27 mouse cellular contexts compared by ENCODE assay signal in genomic region chr14:118168776-118169175, GRCm38 (mm10). TPM values are rescaled to one million over a fixed set of nuclear protein-coding genes. Genes with fewer than 3 reads are reported as not detected.
DNase-seq lines count a peak whose midpoint lies in the region; ATAC-seq and TF ChIP-seq lines count a peak whose summit lies in the region.
"Had no signal": no experiment of that assay in that cellular context is flagged by ENCODE, and none has a peak within 500 bp of the region (broad histone marks: within the 10 kb centered on the region; RNA-seq: fewer than 3 reads in every experiment).

No protein-coding gene starts in this region.

- no peaks in the 10 kb centered on the region for H3K9me3 ChIP-seq in liver, embryonic 14.5 days (ENCODE audit: control insufficient read depth, low read length)
- H3K9me3 ChIP-seq in liver, postnatal 0 days (ENCODE audit: low read length) = no peaks in the 10 kb centered on the region
- H3K9me3 ChIP-seq in ES-Bruce4 (replicated peaks; ENCODE audit: control insufficient read depth, insufficient read depth, low read length, poor library complexity, severe bottlenecking) = peaks cover 5% of the 10 kb centered on the region; the same call in 1 of the 2 replicates
- H3K9me3 ChIP-seq in neural tube, embryonic 15.5 days (replicated peaks) = no peaks in the 10 kb centered on the region
- H3K9me3 ChIP-seq: embryonic facial prominence, embryonic 12.5 days; embryonic facial prominence, embryonic 15.5 days; forebrain, embryonic 15.5 days; G1E; heart, embryonic 13.5 days; hindbrain, embryonic 12.5 days; hindbrain, embryonic 15.5 days; intestine, embryonic 15.5 days had no signal

- intact Hi-C loops in left cerebral cortex, postnatal 10 days (cut with DNase I) = no loop called here

- no peak overlapping the region for H3K27ac ChIP-seq in liver, embryonic 14.5 days
- no peak overlapping the region for H3K27ac ChIP-seq in liver, postnatal 0 days (ENCODE audit: low read depth)
- no peak overlapping the region for H3K27ac ChIP-seq in ES-Bruce4 (ENCODE audit: insufficient read depth, low read length)
- H3K27ac ChIP-seq in neural tube, embryonic 15.5 days (replicated peaks) = no peak overlapping the region
- H3K27ac ChIP-seq: embryonic facial prominence, embryonic 12.5 days; embryonic facial prominence, embryonic 15.5 days; forebrain, embryonic 15.5 days; heart, embryonic 13.5 days; hindbrain, embryonic 12.5 days; hindbrain, embryonic 15.5 days; intestine, embryonic 15.5 days had no signal

- no peaks in the 10 kb centered on the region for H3K36me3 ChIP-seq in liver, embryonic 14.5 days (replicated peaks; ENCODE audit: control insufficient read depth, insufficient read depth, low read depth)
- H3K36me3 ChIP-seq in liver, postnatal 0 days (replicated peaks; ENCODE audit: insufficient read depth, low read length) = 0 out of 2 replicates have a peak, but pooled peaks cover 4% of the 10 kb centered on the region
- H3K36me3 ChIP-seq in ES-Bruce4 (ENCODE audit: control insufficient read depth, insufficient read depth, low read length, poor library complexity, severe bottlenecking) = no peaks in the 10 kb centered on the region
- peaks cover 12% of the 10 kb centered on the region for H3K36me3 ChIP-seq in neural tube, embryonic 15.5 days
- H3K36me3 ChIP-seq: intestine, embryonic 15.5 days had no signal

- peak; percentile 21 for TF ChIP-seq CTCF in liver, embryonic 14.5 days (IDR thresholded peaks at IDR 0.05; ENCODE audit: low read depth)
- no peak for TF ChIP-seq CTCF in liver, postnatal 0 days (IDR thresholded peaks at IDR 0.05; ENCODE audit: low read depth)
- TF ChIP-seq CTCF in ES-Bruce4 (IDR thresholded peaks at IDR 0.05; ENCODE audit: low read depth, low read length) = peak; percentile 20

- DNase-seq in liver, embryonic 14.5 days (ENCODE audit: low read depth in 3 of 3, low spot score in 3 of 3) = no peak
- no peak for DNase-seq in liver, postnatal 0 days
- DNase-seq in R1 (ENCODE audit: low read depth, low spot score) = peak; percentile 94
- no peak for DNase-seq in left cerebral cortex, postnatal 10 days (ENCODE audit: extremely low spot score in 1 of 2, low spot score in 2 of 2)
- no peak for DNase-seq in lung, adult 18-20 months
- DNase-seq: adrenal gland, adult 8-10 months; adrenal gland, postnatal 25 days; cerebellum, adult 18-20 months; cerebellum, adult 9-10 months; cerebellum, postnatal 14 days; gastrocnemius, postnatal 25 days; heart, adult 18-20 months; heart, postnatal 14 days; heart, postnatal 4 days; kidney, adult 11 months had no signal

- TF ChIP-seq POLR2A in ES-Bruce4 (IDR thresholded peaks at IDR 0.05; ENCODE audit: insufficient read depth, low read length) = no peak

- no peak for TF ChIP-seq EP300 in liver, embryonic 14.5 days (IDR thresholded peaks at IDR 0.05; ENCODE audit: low read depth)
- TF ChIP-seq EP300 in liver, postnatal 0 days (IDR thresholded peaks at IDR 0.05; ENCODE audit: low read depth) = no peak
- TF ChIP-seq EP300 in ES-Bruce4 (IDR thresholded peaks at IDR 0.05; ENCODE audit: insufficient read depth, low read depth, low read length) = no peak

- 79% methylated on average over 4 of the region's 4 CpGs for WGBS in liver, embryonic 14.5 days (ENCODE audit: insufficient replicate concordance)
- 86% methylated on average over 4 of the region's 4 CpGs for WGBS in liver, postnatal 0 days (ENCODE audit: insufficient replicate concordance)
- WGBS in neural tube, embryonic 15.5 days = 95% methylated on average over 4 of the region's 4 CpGs

- H3K9ac ChIP-seq in liver, embryonic 14.5 days (replicated peaks) = no peak overlapping the region
- H3K9ac ChIP-seq in liver, postnatal 0 days (replicated peaks) = no peak overlapping the region
- H3K9ac ChIP-seq in ES-Bruce4 (ENCODE audit: low read depth, poor library complexity, severe bottlenecking) = no peak overlapping the region
- H3K9ac ChIP-seq in neural tube, embryonic 15.5 days (replicated peaks) = no peak overlapping the region
- H3K9ac ChIP-seq: embryonic facial prominence, embryonic 12.5 days; embryonic facial prominence, embryonic 15.5 days; forebrain, embryonic 15.5 days; heart, embryonic 13.5 days; hindbrain, embryonic 12.5 days; hindbrain, embryonic 15.5 days; intestine, embryonic 15.5 days had no signal

- H3K27me3 ChIP-seq in liver, embryonic 14.5 days (ENCODE audit: control insufficient read depth, insufficient read depth, low read length) = no peaks in the 10 kb centered on the region
- no peaks in the 10 kb centered on the region for H3K27me3 ChIP-seq in liver, postnatal 0 days (ENCODE audit: insufficient read depth, low read length)
- H3K27me3 ChIP-seq in ES-Bruce4 (ENCODE audit: control insufficient read depth, insufficient read depth, low read length, poor library complexity, severe bottlenecking) = no peaks in the 10 kb centered on the region
- no peaks in the 10 kb centered on the region for H3K27me3 ChIP-seq in neural tube, embryonic 15.5 days (replicated peaks)
- H3K27me3 ChIP-seq: embryonic facial prominence, embryonic 12.5 days; embryonic facial prominence, embryonic 15.5 days; forebrain, embryonic 15.5 days; heart, embryonic 13.5 days; hindbrain, embryonic 12.5 days; hindbrain, embryonic 15.5 days; intestine, embryonic 15.5 days; Patski had no signal

- no peak for ATAC-seq in liver, embryonic 14.5 days (ENCODE audit: insufficient read depth)
- ATAC-seq in liver, postnatal 0 days = no peak
- no peak for ATAC-seq in neural tube, embryonic 15.5 days (ENCODE audit: low FRiP score)
- ATAC-seq: activated CD4-positive, CD25-positive, alpha-beta regulatory T cell, adult 4 months; forebrain, embryonic 15.5 days; intestine, embryonic 15.5 days; Patski had no signal

- H3K4me2 ChIP-seq in liver, embryonic 14.5 days (ENCODE audit: low read depth) = no peak overlapping the region
- H3K4me2 ChIP-seq in liver, postnatal 0 days (ENCODE audit: low read depth, low read length) = no peak overlapping the region
- no peak overlapping the region for H3K4me2 ChIP-seq in neural tube, embryonic 15.5 days
- H3K4me2 ChIP-seq: embryonic facial prominence, embryonic 12.5 days; embryonic facial prominence, embryonic 15.5 days; forebrain, embryonic 15.5 days; heart, embryonic 13.5 days; hindbrain, embryonic 12.5 days; hindbrain, embryonic 15.5 days; intestine, embryonic 15.5 days had no signal

- H3K4me1 ChIP-seq in liver, embryonic 14.5 days (replicated peaks; ENCODE audit: control insufficient read depth in 2 of 2, insufficient read depth in 2 of 2, low read length in 1 of 2) = no peaks in the 10 kb centered on the region
- no peaks in the 10 kb centered on the region for H3K4me1 ChIP-seq in liver, postnatal 0 days (ENCODE audit: insufficient read depth)
- no peaks in the 10 kb centered on the region for H3K4me1 ChIP-seq in ES-Bruce4 (ENCODE audit: control insufficient read depth, insufficient read depth, low read length)
- no peaks in the 10 kb centered on the region for H3K4me1 ChIP-seq in neural tube, embryonic 15.5 days
- H3K4me1 ChIP-seq: embryonic facial prominence, embryonic 12.5 days; embryonic facial prominence, embryonic 15.5 days; forebrain, embryonic 15.5 days; heart, embryonic 13.5 days; hindbrain, embryonic 12.5 days; hindbrain, embryonic 15.5 days; intestine, embryonic 15.5 days had no signal

- no peak overlapping the region for H3K4me3 ChIP-seq in liver, embryonic 14.5 days (ENCODE audit: insufficient read depth in 1 of 2, low read depth in 2 of 2, low read length in 2 of 2)
- H3K4me3 ChIP-seq in liver, postnatal 0 days (ENCODE audit: low read depth, low read length) = no peak overlapping the region
- H3K4me3 ChIP-seq in ES-Bruce4 (ENCODE audit: low read depth, low read length) = no peak overlapping the region
- H3K4me3 ChIP-seq in neural tube, embryonic 15.5 days (replicated peaks) = no peak overlapping the region
- H3K4me3 ChIP-seq: embryonic facial prominence, embryonic 12.5 days; embryonic facial prominence, embryonic 15.5 days; forebrain, embryonic 15.5 days; heart, embryonic 13.5 days; hindbrain, embryonic 12.5 days; hindbrain, embryonic 15.5 days; intestine, embryonic 15.5 days had no signal

RNA-seq across cellular contexts. Expression of gene Gpr180, which starts 31.8 kb away (rescaled TPM):
- 5.8 and 6.1 TPM in 2 replicates for polyA plus RNA-seq in liver, embryonic 14.5 days (2012; rRNA removed)
- polyA plus RNA-seq in liver, embryonic 14.5 days (2014; fragmentation: Nextera tagmentation; extraction: Ambion mirVana) = 9.6 and 9.9 TPM in 2 replicates
- 12.3 and 13.4 TPM in 2 replicates for polyA plus RNA-seq in liver, postnatal 0 days (2015; fragmentation: Nextera tagmentation; extraction: Ambion mirVana)
- 17.3 and 17.9 TPM in 2 replicates for polyA plus RNA-seq in ES-Bruce4 (2011; ENCODE audit: insufficient read depth, insufficient read length, low read depth, missing spikeins)
- 48.7 and 51.7 TPM in 2 replicates for polyA plus RNA-seq in neural tube, embryonic 15.5 days (2015; fragmentation: Nextera tagmentation; extraction: Ambion mirVana)
- total RNA-seq in left cerebral cortex, postnatal 10 days (2021) = 10 to 100 TPM; 33.1 to 33.3 TPM

RNA-seq across cellular contexts. Expression of gene Tgds, which starts 36.2 kb away (rescaled TPM):
- 7.3 and 9.9 TPM in 2 replicates for polyA plus RNA-seq in liver, embryonic 14.5 days (2012; rRNA removed)
- polyA plus RNA-seq in liver, embryonic 14.5 days (2014; fragmentation: Nextera tagmentation; extraction: Ambion mirVana) = 14.2 and 15.8 TPM in 2 replicates
- polyA plus RNA-seq in liver, postnatal 0 days (2015; fragmentation: Nextera tagmentation; extraction: Ambion mirVana) = 15.5 and 16.0 TPM in 2 replicates
- 34.5 and 34.9 TPM in 2 replicates for polyA plus RNA-seq in ES-Bruce4 (2011; ENCODE audit: insufficient read depth, insufficient read length, low read depth, missing spikeins)
- 16.5 and 19.5 TPM in 2 replicates for polyA plus RNA-seq in neural tube, embryonic 15.5 days (2015; fragmentation: Nextera tagmentation; extraction: Ambion mirVana)
- total RNA-seq in left cerebral cortex, postnatal 10 days (2021) = 1 to 10 TPM; 8.7 to 9.6 TPM
